Mouse (Mus musculus) liver, embryonic 14.5 days (tissue): ENCODE results near the gene Ubtd1. TPM values are rescaled to one million over a fixed set of nuclear protein-coding genes. Genes with fewer than 3 reads are reported as not detected.

Experiments used
- ATAC-seq: fragments of 200-750 bp; cut with Nextera tagmentation; 2 replicates; pipeline ENCODE4 v1.8.0; 2017; ENCODE audit warnings: moderate number of reproducible peaks, mild to moderate bottlenecking, moderate library complexity; ENCODE audit not compliant: insufficient read depth
- DNase-seq, 3 experiments: peaks; one replicate each; pipeline ENCODE4 v3.0.0-alpha.2; 2012 to 2013; ENCODE audit warnings: low read depth in 3 of 3, low spot score in 3 of 3
- H3K27ac ChIP-seq: fragments of 300-500 bp; sonication (generic); 2 replicates; pipeline ENCODE4 v1.5.1; 2014; ENCODE audit warnings: moderate library complexity, mild to moderate bottlenecking, control low read depth, inconsistent platforms
- H3K27me3 ChIP-seq: fragments of 300-500 bp; sonication (generic); 2 replicates; pipeline ENCODE4 v1.6.1; 2014; ENCODE audit warnings: mild to moderate bottlenecking, low read length, moderate library complexity; ENCODE audit not compliant: control insufficient read depth, insufficient read depth
- H3K36me3 ChIP-seq: fragments of 300-500 bp; sonication (generic); replicated peaks from 2 replicates; pipeline ENCODE4 v1.6.1; 2014; ENCODE audit warnings: low read depth; ENCODE audit not compliant: control insufficient read depth, insufficient read depth
- H3K4me1 ChIP-seq, 2 experiments: fragments of 200-500 bp in 1 of 2; fragments of 300-500 bp in 1 of 2; sonication (generic) in 1 of 2; replicated peaks; 2 replicates each; pipeline ENCODE4 v1.6.1; 2012 to 2014; ENCODE audit warnings: antibody characterized with exemption in 1 of 2, inconsistent platforms in 1 of 2, low read length in 1 of 2; ENCODE audit not compliant: control insufficient read depth in 2 of 2, insufficient read depth in 2 of 2
- H3K4me2 ChIP-seq: fragments of 300-500 bp; sonication (generic); 2 replicates; pipeline ENCODE4 v1.6.1; 2014; ENCODE audit warnings: low read depth, mild to moderate bottlenecking, control low read depth, moderate library complexity
- H3K4me3 ChIP-seq, 2 experiments: fragments of 200-500 bp in 1 of 2; fragments of 300-500 bp in 1 of 2; sonication (generic) in 1 of 2; 2 replicates each; pipeline ENCODE4 v1.5.1; 2012 to 2014; ENCODE audit warnings: low read depth in 2 of 2, low read length in 2 of 2, mild to moderate bottlenecking in 2 of 2, control low read depth in 1 of 2, inconsistent platforms in 1 of 2, moderate library complexity in 1 of 2; ENCODE audit not compliant: insufficient read depth in 1 of 2
- H3K9ac ChIP-seq: fragments of 300-500 bp; sonication (generic); replicated peaks from 2 replicates; pipeline ENCODE4 v1.6.1; 2014; ENCODE audit warnings: mild to moderate bottlenecking, control low read depth, moderate library complexity
- H3K9me3 ChIP-seq: fragments of 300-500 bp; sonication (generic); 2 replicates; pipeline ENCODE4 v1.6.1; 2016; ENCODE audit warnings: low read length, mixed read lengths; ENCODE audit not compliant: control insufficient read depth
- CTCF ChIP-seq: IDR thresholded peaks from 2 replicates; pipeline ENCODE4 v1.5.1; 2016; ENCODE audit warnings: antibody characterized with exemption, low read depth, control low read depth
- EP300 ChIP-seq: IDR thresholded peaks from 2 replicates; pipeline ENCODE4 v1.6.1; 2016; ENCODE audit warnings: antibody characterized with exemption, low read depth
- WGBS: fragments of 180-500 bp; shearing (Covaris S2); extraction: QIAGEN DNeasy Blood & Tissue Kit; methylation state at CpG from one replicate; pipeline ENCODE4 v1.1.7; 2014; ENCODE audit not compliant: insufficient replicate concordance; 5-methylcytosine and 5-hydroxymethylcytosine counted together
- polyA plus RNA-seq, 2 experiments: library from polyadenylated mRNA; depleted of rRNA in 1 of 2; stranded (reverse) in 1 of 2; unstranded in 1 of 2; fragments of >200 nt; fragmentation: Nextera tagmentation in 1 of 2; extraction: Ambion mirVana in 1 of 2; gene quantifications; 2 replicates each; pipeline versions ENCODE4 v1.2.1 to v1.2.3; 2012 to 2014

The Ubtd1 gene
- polyA plus RNA-seq, 2 experiments = 2.0 to 4.2 TPM

GRCm38 (mm10) chr19:42068441-42069240, 87.1 kb downstream of the Ubtd1 start:
- no peak for ATAC-seq
- no peaks in the 10 kb centered on the region for H3K36me3 ChIP-seq
- no peaks in the 10 kb centered on the region for H3K9me3 ChIP-seq
- WGBS = 56% methylated on average over 11 of the region's 11 CpGs
- H3K4me3 ChIP-seq = no peak overlapping the region
- DNase-seq = no peak
- no peak overlapping the region for H3K9ac ChIP-seq
- no peak overlapping the region for H3K4me2 ChIP-seq
- TF ChIP-seq CTCF (no peak), EP300 (no peak)
- H3K27me3 ChIP-seq = no peaks in the 10 kb centered on the region
- H3K4me1 ChIP-seq = peaks cover 0 to 6% of the 10 kb centered on the region in 2 experiments; a peak in 2 of 4 replicates
- H3K27ac ChIP-seq = no peak overlapping the region

GRCm38 (mm10) chr19:42069241-42069525, 87.6 kb downstream of the Ubtd1 start:
- Histone ChIP-seq H3K9me3 (no peaks in the 10 kb centered on the region), H3K36me3 (no peaks in the 10 kb centered on the region), H3K9ac (no peak overlapping the region), H3K27ac (no peak overlapping the region), H3K4me2 (no peak overlapping the region), H3K27me3 (no peaks in the 10 kb centered on the region), H3K4me3 (no peak overlapping the region), H3K4me1 (peaks cover 0 to 6% of the 10 kb centered on the region in 2 experiments; a peak in 2 of 4 replicates)
- DNase-seq = no peak
- 65% methylated on average over 6 of the region's 6 CpGs for WGBS
- TF ChIP-seq EP300 = no peak
- TF ChIP-seq CTCF = peak; percentile 19; the same call in 1 of the 2 replicates
- no peak for ATAC-seq

- TF ChIP-seq EP300 (no peak), CTCF (no peak; the same call in 1 of the 2 replicates)
- WGBS = 66% methylated on average over 7 of the region's 7 CpGs
- Histone ChIP-seq H3K27me3 (no peaks in the 10 kb centered on the region), H3K4me3 (no peak overlapping the region), H3K9me3 (no peaks in the 10 kb centered on the region), H3K27ac (no peak overlapping the region), H3K4me2 (no peak overlapping the region), H3K36me3 (no peaks in the 10 kb centered on the region), H3K4me1 (peaks cover 0 to 6% of the 10 kb centered on the region in 2 experiments; a peak in 2 of 4 replicates), H3K9ac (no peak overlapping the region)
- no peak for ATAC-seq
- DNase-seq = no peak
Measured at GRCm38 (mm10) chr19:42071221-42071620, 89.7 kb downstream of the Ubtd1 start.

GRCm38 (mm10) chr19:42071886-42072608, 90.5 kb downstream of the Ubtd1 start:
- H3K4me2 ChIP-seq = no peak overlapping the region

GRCm38 (mm10) chr19:42072802-42073201, 91.2 kb downstream of the Ubtd1 start:
- H3K4me2 ChIP-seq = no peak overlapping the region
- ATAC-seq = 0 out of 2 replicates have a peak, but pooled peaks have one; percentile 31
- H3K36me3 ChIP-seq = no peaks in the 10 kb centered on the region
- no peak overlapping the region for H3K4me3 ChIP-seq
- H3K9me3 ChIP-seq = no peaks in the 10 kb centered on the region
- no peaks in the 10 kb centered on the region for H3K27me3 ChIP-seq
- H3K27ac ChIP-seq = no peak overlapping the region; the same call in 1 of the 2 replicates
- TF ChIP-seq EP300 = no peak
- TF ChIP-seq CTCF = peak; percentile 43
- no peak for DNase-seq
- H3K4me1 ChIP-seq = peaks cover 0 to 6% of the 10 kb centered on the region in 2 experiments; a peak in 2 of 4 replicates
- WGBS = 60% methylated on average over 7 of the region's 7 CpGs
- no peak overlapping the region for H3K9ac ChIP-seq

More at GRCm38 (mm10) chr19:42071886-42072608, 90.5 kb downstream of the Ubtd1 start:
- WGBS = 52% methylated on average over 15 of the region's 15 CpGs
- H3K9me3 ChIP-seq = no peaks in the 10 kb centered on the region
- DNase-seq = no peak
- no peak for TF ChIP-seq CTCF
- no peak for TF ChIP-seq EP300
- no peaks in the 10 kb centered on the region for H3K27me3 ChIP-seq
- H3K27ac ChIP-seq = peak overlapping the region; percentile 46
- H3K4me3 ChIP-seq = no peak overlapping the region
- no peaks in the 10 kb centered on the region for H3K36me3 ChIP-seq
- no peak overlapping the region for H3K9ac ChIP-seq
- peaks cover 0 to 6% of the 10 kb centered on the region in 2 experiments; a peak in 2 of 4 replicates for H3K4me1 ChIP-seq
- ATAC-seq = peak; percentile 70; the same call in 1 of the 2 replicates
